Mouse (Mus musculus) forebrain, postnatal 0 days (tissue): ENCODE data around the gene Kptn. TPM values are rescaled to one million over a fixed set of nuclear protein-coding genes. Genes with fewer than 3 reads are reported as not detected.
A peak's percentile ranks its signal among the peaks of the same experiment; 100 is the strongest.

ENCODE experiments used
- ATAC-seq: fragments of 200-750 bp; cut with Nextera tagmentation; 2 replicates; pipeline ENCODE4 v1.8.0; 2017; ENCODE audit warnings: mild to moderate bottlenecking, moderate library complexity
- DNase-seq: peaks from one replicate; pipeline ENCODE4 v3.0.0-alpha.2; 2015
- H3K27ac ChIP-seq: fragments of 300-500 bp; sonication (generic); 2 replicates; pipeline ENCODE4 v1.5.1; 2014; ENCODE audit warnings: low read depth, mild to moderate bottlenecking, antibody characterized with exemption, low read length, moderate library complexity, mixed read lengths
- H3K27me3 ChIP-seq: fragments of 300-500 bp; sonication (generic); 2 replicates; pipeline ENCODE4 v1.6.1; 2014; ENCODE audit warnings: mild to moderate bottlenecking, low read length, mixed read lengths; ENCODE audit not compliant: insufficient read depth
- H3K36me3 ChIP-seq: fragments of 300-500 bp; sonication (generic); 2 replicates; pipeline ENCODE4 v1.6.1; 2014; ENCODE audit warnings: mild to moderate bottlenecking, moderate library complexity; ENCODE audit not compliant: insufficient read depth
- H3K4me1 ChIP-seq: fragments of 300-500 bp; sonication (generic); 2 replicates; pipeline ENCODE4 v1.6.1; 2014; ENCODE audit warnings: antibody characterized with exemption; ENCODE audit not compliant: insufficient read depth
- H3K4me2 ChIP-seq: fragments of 300-500 bp; sonication (generic); 2 replicates; pipeline ENCODE4 v1.6.1; 2014; ENCODE audit warnings: low read depth, mild to moderate bottlenecking, moderate library complexity
- H3K4me3 ChIP-seq: fragments of 300-500 bp; sonication (generic); 2 replicates; pipeline ENCODE4 v1.5.1; 2014; ENCODE audit warnings: low read depth, low read length, mixed read lengths
- H3K9ac ChIP-seq: fragments of 300-500 bp; sonication (generic); 2 replicates; pipeline ENCODE4 v1.6.1; 2014; ENCODE audit warnings: mild to moderate bottlenecking
- H3K9me3 ChIP-seq: fragments of 300-500 bp; sonication (generic); 2 replicates; pipeline ENCODE4 v1.6.1; 2016; ENCODE audit warnings: low read length
- CTCF ChIP-seq: sonication (generic); IDR thresholded peaks from 2 replicates; pipeline ENCODE4 v1.5.1; 2016; ENCODE audit warnings: antibody characterized with exemption, control low read depth, low read depth
- WGBS: fragments of 180-500 bp; shearing (Covaris S2); extraction: QIAGEN DNeasy Blood & Tissue Kit; methylation state at CpG from one replicate; pipeline ENCODE4 v1.1.7; 2014; 5-methylcytosine and 5-hydroxymethylcytosine counted together
- polyA plus RNA-seq: library from polyadenylated mRNA; unstranded; fragments of >200 nt; fragmentation: Nextera tagmentation; extraction: Ambion mirVana; gene quantifications from 2 replicates; pipeline ENCODE4 v1.2.1, GENCODE M21; 2015
- total RNA-seq: library from RNA; depleted of rRNA; stranded (reverse); fragments of >200 nt; gene quantifications from 2 replicates; pipeline ENCODE4 v1.2.3, GENCODE M21; 2014

The Kptn gene
- total and polyA plus RNA-seq, 2 experiments from 2014 or later = 37.2 to 53.7 TPM

- Histone ChIP-seq H3K4me3 (no peak overlapping the region), H3K4me1 (no peaks in the 10 kb centered on the region), H3K27me3 (peaks cover 9% of the 10 kb centered on the region), H3K9me3 (no peaks in the 10 kb centered on the region), H3K27ac (no peak overlapping the region), H3K4me2 (no peak overlapping the region), H3K9ac (no peak overlapping the region), H3K36me3 (no peaks in the 10 kb centered on the region)
- WGBS = 79% methylated on average over 3 of the region's 3 CpGs
- no peak for DNase-seq
- ATAC-seq = no peak
- TF ChIP-seq CTCF = no peak
Observed at GRCm38 (mm10) chr7:16160702-16161101, 41.0 kb downstream of the Kptn start.

GRCm38 (mm10) chr7:16161302-16161701, 41.6 kb downstream of the Kptn start:
- no peaks in the 10 kb centered on the region for H3K9me3 ChIP-seq
- DNase-seq (no peak), ATAC-seq (no peak)
- peaks cover 9% of the 10 kb centered on the region for H3K27me3 ChIP-seq
- 92% methylated on average over 9 of the region's 9 CpGs for WGBS
- H3K4me1 ChIP-seq = no peaks in the 10 kb centered on the region
- no peak overlapping the region for H3K27ac ChIP-seq
- H3K4me3 ChIP-seq = no peak overlapping the region
- H3K4me2 ChIP-seq = no peak overlapping the region
- no peak overlapping the region for H3K9ac ChIP-seq
- H3K36me3 ChIP-seq = no peaks in the 10 kb centered on the region
- 0 out of 2 replicates have a peak, but pooled peaks have one; percentile 9 for TF ChIP-seq CTCF

- H3K9me3 ChIP-seq = no peaks in the 10 kb centered on the region
- H3K27me3 ChIP-seq = peaks cover 9% of the 10 kb centered on the region
- H3K9ac ChIP-seq = no peak overlapping the region
- H3K36me3 ChIP-seq = no peaks in the 10 kb centered on the region
- no peak overlapping the region for H3K4me2 ChIP-seq
- no peak overlapping the region for H3K27ac ChIP-seq
- ATAC-seq = 0 out of 2 replicates have a peak, but pooled peaks have one; percentile 11
- peak; percentile 43 for DNase-seq
- TF ChIP-seq CTCF = no peak
- no peak overlapping the region for H3K4me3 ChIP-seq
- 63% methylated on average over 7 of the region's 7 CpGs for WGBS
- H3K4me1 ChIP-seq = no peaks in the 10 kb centered on the region
Observed at GRCm38 (mm10) chr7:16162036-16162435, 42.3 kb downstream of the Kptn start.

GRCm38 (mm10) chr7:16172141-16172581, 52.5 kb downstream of the Kptn start:
- WGBS = 0% methylated on average over 1 of the region's 1 CpGs
- 0 out of 2 replicates have a peak overlapping the region, but pooled peaks have one; percentile 25 for H3K9ac ChIP-seq

GRCm38 (mm10) chr7:16172586-16173140, 53.0 kb downstream of the Kptn start:
- Histone ChIP-seq H3K27me3 (no peaks in the 10 kb centered on the region), H3K4me2 (no peak overlapping the region), H3K4me1 (peaks cover 10% of the 10 kb centered on the region), H3K27ac (no peak overlapping the region), H3K9ac (no peak overlapping the region), H3K4me3 (no peak overlapping the region), H3K36me3 (peaks cover 7% of the 10 kb centered on the region; the same call in 1 of the 2 replicates), H3K9me3 (no peaks in the 10 kb centered on the region)
- 40% methylated on average over 1 of the region's 1 CpGs for WGBS
- DNase-seq = no peak
- no peak for TF ChIP-seq CTCF
- no peak for ATAC-seq

More at GRCm38 (mm10) chr7:16172141-16172581, 52.5 kb downstream of the Kptn start:
- peaks cover 10% of the 10 kb centered on the region for H3K4me1 ChIP-seq
- H3K4me2 ChIP-seq = no peak overlapping the region
- DNase-seq = no peak
- ATAC-seq = no peak
- H3K9me3 ChIP-seq = no peaks in the 10 kb centered on the region
- no peak overlapping the region for H3K4me3 ChIP-seq
- no peak overlapping the region for H3K27ac ChIP-seq
- H3K27me3 ChIP-seq = no peaks in the 10 kb centered on the region
- H3K36me3 ChIP-seq = 0 out of 2 replicates have a peak, but pooled peaks cover 2% of the 10 kb centered on the region
- TF ChIP-seq CTCF = no peak

GRCm38 (mm10) chr7:16173146-16173545, 53.5 kb downstream of the Kptn start:
- Histone ChIP-seq H3K4me1 (peaks cover 10% of the 10 kb centered on the region), H3K4me2 (no peak overlapping the region), H3K36me3 (peaks cover 12% of the 10 kb centered on the region), H3K9ac (no peak overlapping the region), H3K9me3 (no peaks in the 10 kb centered on the region), H3K27me3 (no peaks in the 10 kb centered on the region), H3K4me3 (no peak overlapping the region), H3K27ac (no peak overlapping the region)
- DNase-seq (no peak), ATAC-seq (no peak)
- TF ChIP-seq CTCF = no peak
- WGBS = 56% methylated on average over 5 of the region's 5 CpGs
